Mouse (Mus musculus): ENCODE measurements at regions not wholly inside any gene's neighbourhood (a gene's known extent, or its start where the extent isn't known, plus 50 kb on each side); places are given as distances from the start of the nearest gene placed in this dataset.

- no peak for TF ChIP-seq CTCF (IDR thresholded peaks at IDR 0.05; ENCODE audit: extremely low read depth, insufficient read length, insufficient replicate concordance, low read depth, low read length)
- TF ChIP-seq POLR2A (IDR thresholded peaks at IDR 0.05; ENCODE audit: low read depth, low read length) = no peak
- H3K36me3 ChIP-seq (ENCODE audit: control insufficient read depth, insufficient read depth, low read length) = no peaks in the 10 kb centered on the region
- no peak overlapping the region for H3K27ac ChIP-seq (ENCODE audit: insufficient read depth, low read depth, low read length)
- no peaks in the 10 kb centered on the region for H3K4me1 ChIP-seq (ENCODE audit: control insufficient read depth, insufficient read depth, insufficient read length, low read length)
- H3K27me3 ChIP-seq (ENCODE audit: control insufficient read depth, insufficient read depth, low read length) = no peaks in the 10 kb centered on the region
- WGBS = 54% methylated on average over 2 of the region's 2 CpGs
- H3K4me3 ChIP-seq (ENCODE audit: low read depth, low read length) = no peak overlapping the region
Measured at GRCm38 (mm10) chr2:50742421-50742820, 406.5 kb downstream of the Rnd3 start.

- Histone ChIP-seq H3K27ac (ENCODE audit: insufficient read depth, low read depth, low read length) (no peak overlapping the region), H3K4me1 (ENCODE audit: control insufficient read depth, insufficient read depth, insufficient read length, low read length) (no peaks in the 10 kb centered on the region), H3K4me3 (ENCODE audit: low read depth, low read length) (no peak overlapping the region), H3K27me3 (ENCODE audit: control insufficient read depth, insufficient read depth, low read length) (no peaks in the 10 kb centered on the region), H3K36me3 (ENCODE audit: control insufficient read depth, insufficient read depth, low read length) (no peaks in the 10 kb centered on the region)
- TF ChIP-seq POLR2A (IDR thresholded peaks at IDR 0.05; ENCODE audit: low read depth, low read length) (no peak), CTCF (IDR thresholded peaks at IDR 0.05; ENCODE audit: extremely low read depth, insufficient read length, insufficient replicate concordance, low read depth, low read length) (no peak)
- WGBS = 55% methylated on average over 2 of the region's 2 CpGs
Measured at GRCm38 (mm10) chr2:50741337-50741736, 407.6 kb downstream of the Rnd3 start.

GRCm38 (mm10) chr2:50739599-50739979 lies 409.3 kb downstream of the Rnd3 start:
- 83% methylated on average over 8 of the region's 8 CpGs for WGBS
- Histone ChIP-seq H3K27me3 (ENCODE audit: control insufficient read depth, insufficient read depth, low read length) (no peaks in the 10 kb centered on the region), H3K4me1 (ENCODE audit: control insufficient read depth, insufficient read depth, insufficient read length, low read length) (no peaks in the 10 kb centered on the region), H3K4me3 (ENCODE audit: low read depth, low read length) (no peak overlapping the region), H3K27ac (ENCODE audit: insufficient read depth, low read depth, low read length) (no peak overlapping the region), H3K36me3 (ENCODE audit: control insufficient read depth, insufficient read depth, low read length) (no peaks in the 10 kb centered on the region)
- TF ChIP-seq POLR2A (IDR thresholded peaks at IDR 0.05; ENCODE audit: low read depth, low read length) = no peak
- TF ChIP-seq CTCF (IDR thresholded peaks at IDR 0.05; ENCODE audit: extremely low read depth, insufficient read length, insufficient replicate concordance, low read depth, low read length) = no peak

GRCm38 (mm10) chr2:50738936-50739598 lies 409.8 kb downstream of the Rnd3 start:
- TF ChIP-seq POLR2A (IDR thresholded peaks at IDR 0.05; ENCODE audit: low read depth, low read length) (no peak), CTCF (IDR thresholded peaks at IDR 0.05; ENCODE audit: extremely low read depth, insufficient read length, insufficient replicate concordance, low read depth, low read length) (no peak)
- Histone ChIP-seq H3K36me3 (ENCODE audit: control insufficient read depth, insufficient read depth, low read length) (no peaks in the 10 kb centered on the region), H3K4me1 (ENCODE audit: control insufficient read depth, insufficient read depth, insufficient read length, low read length) (no peaks in the 10 kb centered on the region), H3K27me3 (ENCODE audit: control insufficient read depth, insufficient read depth, low read length) (no peaks in the 10 kb centered on the region), H3K4me3 (ENCODE audit: low read depth, low read length) (no peak overlapping the region), H3K27ac (ENCODE audit: insufficient read depth, low read depth, low read length) (no peak overlapping the region)
- 69% methylated on average over 8 of the region's 8 CpGs for WGBS

GRCm38 (mm10) chr2:50737706-50738105 lies 411.2 kb downstream of the Rnd3 start:
- TF ChIP-seq POLR2A (IDR thresholded peaks at IDR 0.05; ENCODE audit: low read depth, low read length) (no peak), CTCF (IDR thresholded peaks at IDR 0.05; ENCODE audit: extremely low read depth, insufficient read length, insufficient replicate concordance, low read depth, low read length) (no peak)
- 89% methylated on average over 9 of the region's 9 CpGs for WGBS
- Histone ChIP-seq H3K4me3 (ENCODE audit: low read depth, low read length) (no peak overlapping the region), H3K36me3 (ENCODE audit: control insufficient read depth, insufficient read depth, low read length) (no peaks in the 10 kb centered on the region), H3K27ac (ENCODE audit: insufficient read depth, low read depth, low read length) (no peak overlapping the region), H3K27me3 (ENCODE audit: control insufficient read depth, insufficient read depth, low read length) (no peaks in the 10 kb centered on the region), H3K4me1 (ENCODE audit: control insufficient read depth, insufficient read depth, insufficient read length, low read length) (no peaks in the 10 kb centered on the region)

GRCm38 (mm10) chr2:50735029-50735428 lies 413.9 kb downstream of the Rnd3 start:
- H3K27ac ChIP-seq (ENCODE audit: insufficient read depth, low read depth, low read length) = no peak overlapping the region
- H3K27me3 ChIP-seq (ENCODE audit: control insufficient read depth, insufficient read depth, low read length) = no peaks in the 10 kb centered on the region
- H3K4me3 ChIP-seq (ENCODE audit: low read depth, low read length) = no peak overlapping the region
- 65% methylated on average over 11 of the region's 11 CpGs for WGBS
- no peaks in the 10 kb centered on the region for H3K36me3 ChIP-seq (ENCODE audit: control insufficient read depth, insufficient read depth, low read length)
- H3K4me1 ChIP-seq (ENCODE audit: control insufficient read depth, insufficient read depth, insufficient read length, low read length) = no peaks in the 10 kb centered on the region
- TF ChIP-seq CTCF (IDR thresholded peaks at IDR 0.05; ENCODE audit: extremely low read depth, insufficient read length, insufficient replicate concordance, low read depth, low read length) = no peak
- TF ChIP-seq POLR2A (IDR thresholded peaks at IDR 0.05; ENCODE audit: low read depth, low read length) = no peak

GRCm38 (mm10) chr2:50706652-50707051 lies 410.1 kb upstream of the Mmadhc start:
- no peaks in the 10 kb centered on the region for H3K36me3 ChIP-seq (ENCODE audit: control insufficient read depth, insufficient read depth, low read length)
- no peak overlapping the region for H3K4me3 ChIP-seq (ENCODE audit: low read depth, low read length)
- H3K4me1 ChIP-seq (ENCODE audit: control insufficient read depth, insufficient read depth, insufficient read length, low read length) = no peaks in the 10 kb centered on the region
- 61% methylated on average over 3 of the region's 3 CpGs for WGBS
- H3K27ac ChIP-seq (ENCODE audit: insufficient read depth, low read depth, low read length) = no peak overlapping the region
- H3K27me3 ChIP-seq (ENCODE audit: control insufficient read depth, insufficient read depth, low read length) = no peaks in the 10 kb centered on the region
- no peak for TF ChIP-seq CTCF (IDR thresholded peaks at IDR 0.05; ENCODE audit: extremely low read depth, insufficient read length, insufficient replicate concordance, low read depth, low read length)
- no peak for TF ChIP-seq POLR2A (IDR thresholded peaks at IDR 0.05; ENCODE audit: low read depth, low read length)

Data from small intestine, adult 2 months (tissue).